ENCODE assay signal across 23 mouse cellular contexts in the genomic region with DNA sequence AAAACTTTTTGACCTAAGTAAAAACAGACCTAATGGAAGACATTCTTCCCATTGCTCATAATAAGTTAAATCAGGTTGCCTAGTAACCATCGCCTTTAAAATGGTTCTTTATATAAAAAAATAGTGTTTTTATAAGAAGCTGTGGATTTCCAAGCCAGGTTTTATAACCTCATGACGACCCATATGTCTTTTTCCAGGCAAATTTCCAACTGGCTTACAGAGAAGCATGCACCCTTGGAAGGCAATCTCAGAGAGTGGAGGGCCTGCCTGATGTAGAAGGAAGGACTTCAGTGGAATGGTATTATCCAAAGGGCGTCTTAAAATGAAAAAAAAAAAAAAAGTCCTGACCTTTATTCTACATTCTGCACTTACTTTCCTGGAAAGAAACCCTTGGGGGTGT.
DNase-seq lines count a peak whose midpoint lies in the region; ATAC-seq and TF ChIP-seq lines count a peak whose summit lies in the region.
"Had no signal": no experiment of that assay in that cellular context is flagged by ENCODE, and none has a peak within 500 bp of the region (broad histone marks: within the 10 kb centered on the region; RNA-seq: fewer than 3 reads in every experiment).

No protein-coding gene starts in this region.

- H3K36me3 ChIP-seq in embryonic facial prominence, embryonic 13.5 days = no peaks in the 10 kb centered on the region
- H3K36me3 ChIP-seq in embryonic facial prominence, embryonic 10.5 days (replicated peaks) = no peaks in the 10 kb centered on the region
- no peaks in the 10 kb centered on the region for H3K36me3 ChIP-seq in kidney, postnatal 0 days (ENCODE audit: insufficient read depth, low read length)
- no peaks in the 10 kb centered on the region for H3K36me3 ChIP-seq in kidney, adult 2 months (ENCODE audit: control insufficient read depth, insufficient read depth, low read length)
- no peaks in the 10 kb centered on the region for H3K36me3 ChIP-seq in embryonic facial prominence, embryonic 15.5 days
- no peaks in the 10 kb centered on the region for H3K36me3 ChIP-seq in stomach, embryonic 16.5 days (ENCODE audit: control insufficient read depth, insufficient read depth, low read length)
- H3K36me3 ChIP-seq: hindbrain, embryonic 12.5 days; liver, embryonic 13.5 days; midbrain, embryonic 12.5 days had no signal

- DNase-seq in embryonic facial prominence, embryonic 10.5 days (ENCODE audit: low spot score) = no peak
- peak; percentile 65 for DNase-seq in kidney, postnatal 0 days (ENCODE audit: low spot score)
- DNase-seq in kidney, adult 2 months = no peak
- DNase-seq in adrenal gland, adult 8-10 months = no peak
- no peak for DNase-seq in kidney, postnatal 4 days
- DNase-seq: adrenal gland, postnatal 36 days; cerebellum, adult 9-10 months; gastrocnemius, postnatal 10 days; heart, adult 2 months; layer of hippocampus, postnatal 36 days; liver, embryonic 13.5 days; right cerebral cortex, postnatal 4 days; thymus, postnatal 36 days had no signal

- H3K4me1 ChIP-seq in embryonic facial prominence, embryonic 13.5 days = no peaks in the 10 kb centered on the region
- H3K4me1 ChIP-seq in embryonic facial prominence, embryonic 10.5 days = no peaks in the 10 kb centered on the region
- no peaks in the 10 kb centered on the region for H3K4me1 ChIP-seq in kidney, postnatal 0 days (replicated peaks; ENCODE audit: insufficient read depth, low read length)
- no peaks in the 10 kb centered on the region for H3K4me1 ChIP-seq in kidney, adult 2 months (ENCODE audit: control insufficient read depth, insufficient read depth, low read length)
- H3K4me1 ChIP-seq in embryonic facial prominence, embryonic 15.5 days = 0 out of 2 replicates have a peak, but pooled peaks cover 2% of the 10 kb centered on the region
- no peaks in the 10 kb centered on the region for H3K4me1 ChIP-seq in stomach, embryonic 16.5 days (ENCODE audit: control insufficient read depth, insufficient read depth, low read length)
- H3K4me1 ChIP-seq: hindbrain, embryonic 12.5 days; liver, embryonic 13.5 days; midbrain, embryonic 12.5 days had no signal

- no peaks in the 10 kb centered on the region for H3K9me3 ChIP-seq in embryonic facial prominence, embryonic 13.5 days
- H3K9me3 ChIP-seq in embryonic facial prominence, embryonic 10.5 days = no peaks in the 10 kb centered on the region
- H3K9me3 ChIP-seq in kidney, postnatal 0 days (replicated peaks; ENCODE audit: low read length) = no peaks in the 10 kb centered on the region
- H3K9me3 ChIP-seq in embryonic facial prominence, embryonic 15.5 days (replicated peaks) = no peaks in the 10 kb centered on the region
- no peaks in the 10 kb centered on the region for H3K9me3 ChIP-seq in stomach, embryonic 16.5 days (replicated peaks; ENCODE audit: control insufficient read depth, low read length)
- H3K9me3 ChIP-seq: hindbrain, embryonic 12.5 days; liver, embryonic 13.5 days; midbrain, embryonic 12.5 days had no signal

- no peaks in the 10 kb centered on the region for H3K27me3 ChIP-seq in embryonic facial prominence, embryonic 13.5 days
- H3K27me3 ChIP-seq in embryonic facial prominence, embryonic 10.5 days (replicated peaks; ENCODE audit: low read depth, poor library complexity, severe bottlenecking) = no peaks in the 10 kb centered on the region
- no peaks in the 10 kb centered on the region for H3K27me3 ChIP-seq in kidney, postnatal 0 days (ENCODE audit: insufficient read depth, low read length)
- H3K27me3 ChIP-seq in kidney, adult 2 months (replicated peaks; ENCODE audit: control insufficient read depth, insufficient read depth, low read length) = no peaks in the 10 kb centered on the region
- H3K27me3 ChIP-seq in embryonic facial prominence, embryonic 15.5 days = no peaks in the 10 kb centered on the region
- no peaks in the 10 kb centered on the region for H3K27me3 ChIP-seq in stomach, embryonic 16.5 days (ENCODE audit: control insufficient read depth, insufficient read depth, low read length)
- H3K27me3 ChIP-seq: hindbrain, embryonic 12.5 days; liver, embryonic 13.5 days; midbrain, embryonic 12.5 days had no signal

- H3K27ac ChIP-seq in embryonic facial prominence, embryonic 13.5 days = peak overlapping the region; percentile 60; the same call in 1 of the 2 replicates
- H3K27ac ChIP-seq in embryonic facial prominence, embryonic 10.5 days (replicated peaks) = no peak overlapping the region
- H3K27ac ChIP-seq in kidney, postnatal 0 days = no peak overlapping the region
- no peak overlapping the region for H3K27ac ChIP-seq in kidney, adult 2 months (ENCODE audit: insufficient read depth, low read depth, low read length)
- peak overlapping the region; percentile 75; the same call in 1 of the 2 replicates for H3K27ac ChIP-seq in embryonic facial prominence, embryonic 15.5 days (replicated peaks)
- H3K27ac ChIP-seq in stomach, embryonic 16.5 days (ENCODE audit: low read length) = peak overlapping the region; percentile 69
- H3K27ac ChIP-seq: heart, adult 2 months; hindbrain, embryonic 12.5 days; layer of hippocampus, adult 2 months; liver, embryonic 13.5 days; midbrain, embryonic 12.5 days had no signal

- H3K4me3 ChIP-seq in embryonic facial prominence, embryonic 13.5 days = no peak overlapping the region
- no peak overlapping the region for H3K4me3 ChIP-seq in embryonic facial prominence, embryonic 10.5 days
- no peak overlapping the region for H3K4me3 ChIP-seq in kidney, postnatal 0 days (replicated peaks; ENCODE audit: low read depth, low read length)
- no peak overlapping the region for H3K4me3 ChIP-seq in kidney, adult 2 months (ENCODE audit: insufficient read depth, low read depth, low read length)
- no peak overlapping the region for H3K4me3 ChIP-seq in embryonic facial prominence, embryonic 15.5 days (replicated peaks)
- H3K4me3 ChIP-seq in stomach, embryonic 16.5 days (replicated peaks; ENCODE audit: low read length) = no peak overlapping the region
- H3K4me3 ChIP-seq: heart, adult 2 months; hindbrain, embryonic 12.5 days; layer of hippocampus, adult 2 months; liver, embryonic 13.5 days; midbrain, embryonic 12.5 days had no signal

- TF ChIP-seq CTCF in kidney, postnatal 0 days (IDR thresholded peaks at IDR 0.05; ENCODE audit: low read depth) = no peak
- TF ChIP-seq CTCF in kidney, adult 2 months (conservative IDR thresholded peaks at IDR 0.05; ENCODE audit: insufficient read depth, insufficient read length, low read depth, low read length) = no peak

- TF ChIP-seq POLR2A in kidney, adult 2 months (IDR thresholded peaks at IDR 0.05; ENCODE audit: low read depth, low read length) = no peak

- no peak overlapping the region for H3K9ac ChIP-seq in embryonic facial prominence, embryonic 13.5 days
- no peak overlapping the region for H3K9ac ChIP-seq in kidney, postnatal 0 days (ENCODE audit: low read depth, low read length)
- H3K9ac ChIP-seq in embryonic facial prominence, embryonic 15.5 days = no peak overlapping the region
- no peak overlapping the region for H3K9ac ChIP-seq in stomach, embryonic 16.5 days (ENCODE audit: low read length)
- H3K9ac ChIP-seq: hindbrain, embryonic 12.5 days; liver, embryonic 13.5 days; midbrain, embryonic 12.5 days had no signal

- no peak overlapping the region for H3K4me2 ChIP-seq in embryonic facial prominence, embryonic 13.5 days
- no peak overlapping the region for H3K4me2 ChIP-seq in kidney, postnatal 0 days (ENCODE audit: low read length)
- no peak overlapping the region for H3K4me2 ChIP-seq in embryonic facial prominence, embryonic 15.5 days (replicated peaks)
- no peak overlapping the region for H3K4me2 ChIP-seq in stomach, embryonic 16.5 days (ENCODE audit: low read depth, low read length)
- H3K4me2 ChIP-seq: hindbrain, embryonic 12.5 days; liver, embryonic 13.5 days; midbrain, embryonic 12.5 days had no signal

- no peak for ATAC-seq in embryonic facial prominence, embryonic 13.5 days (ENCODE audit: insufficient number of reproducible peaks, insufficient read depth, low FRiP score, low TSS enrichment, low read depth)
- no peak for ATAC-seq in kidney, postnatal 0 days (replicated peaks; ENCODE audit: low FRiP score, low read depth)
- peak; percentile 56 for ATAC-seq in embryonic facial prominence, embryonic 15.5 days (ENCODE audit: insufficient number of reproducible peaks, low FRiP score, low TSS enrichment, low read depth)
- peak; percentile 72; the same call in 1 of the 2 replicates for ATAC-seq in stomach, embryonic 16.5 days (ENCODE audit: insufficient read depth, low FRiP score)
- ATAC-seq: activated CD4-positive, CD25-positive, alpha-beta regulatory T cell, adult 4 months; CD4-positive, CD25-positive, alpha-beta regulatory T cell, adult 4 months; inflammation-experienced regulatory T-cells, adult 6 months; lung, postnatal 0 days had no signal

- 42% methylated on average over 3 of the region's 3 CpGs for WGBS in embryonic facial prominence, embryonic 13.5 days
- 77% methylated on average over 3 of the region's 3 CpGs for WGBS in embryonic facial prominence, embryonic 10.5 days
- WGBS in kidney, postnatal 0 days = 52% methylated on average over 3 of the region's 3 CpGs
- WGBS in kidney, adult 2 months = 59% methylated on average over 3 of the region's 3 CpGs
- 45% methylated on average over 3 of the region's 3 CpGs for WGBS in embryonic facial prominence, embryonic 15.5 days
- 45% methylated on average over 3 of the region's 3 CpGs for WGBS in stomach, embryonic 16.5 days

Comparison
In these comparisons a context has a peak if more than half of its experiments do, and no peak if none do; other contexts are left out.
1. ATAC-seq: peak in embryonic facial prominence, embryonic 15.5 days (single experiment) and stomach, embryonic 16.5 days (single experiment); none in embryonic facial prominence, embryonic 13.5 days (single experiment) and kidney, postnatal 0 days (single experiment).
2. H3K27ac ChIP-seq: peak in embryonic facial prominence, embryonic 13.5 days (single experiment), embryonic facial prominence, embryonic 15.5 days (single experiment) and stomach, embryonic 16.5 days (single experiment); none in embryonic facial prominence, embryonic 10.5 days (single experiment), kidney, postnatal 0 days (single experiment) and kidney, adult 2 months (single experiment).